24 mouse cellular contexts compared by ENCODE assay signal in genomic region chr4:55887581-55887980, GRCm38 (mm10).
A peak's percentile ranks its signal among the peaks of the same experiment; 100 is the strongest.
DNase-seq lines count a peak whose midpoint lies in the region; ATAC-seq lines count a peak whose summit lies in the region.
"Had no signal": no experiment of that assay in that cellular context is flagged by ENCODE, and none has a peak within 500 bp of the region (broad histone marks: within the 10 kb centered on the region; RNA-seq: fewer than 3 reads in every experiment).

No protein-coding gene starts in this region.

- no peak overlapping the region for H3K4me3 ChIP-seq in embryonic facial prominence, embryonic 14.5 days (ENCODE audit: low read depth, low read length)
- H3K4me3 ChIP-seq in embryonic facial prominence, embryonic 10.5 days, result no peak overlapping the region
- no peak overlapping the region for H3K4me3 ChIP-seq in heart, embryonic 10.5 days
- no peak overlapping the region for H3K4me3 ChIP-seq in heart, embryonic 12.5 days
- H3K4me3 ChIP-seq: embryonic facial prominence, embryonic 13.5 days; forebrain, embryonic 13.5 days; forebrain, embryonic 15.5 days had no signal

- no peak overlapping the region for H3K4me2 ChIP-seq in embryonic facial prominence, embryonic 14.5 days (ENCODE audit: low read depth, low read length)
- H3K4me2 ChIP-seq in heart, embryonic 12.5 days, result no peak overlapping the region
- H3K4me2 ChIP-seq: embryonic facial prominence, embryonic 13.5 days; forebrain, embryonic 13.5 days; forebrain, embryonic 15.5 days had no signal

- H3K27ac ChIP-seq in embryonic facial prominence, embryonic 14.5 days (replicated peaks; ENCODE audit: low read depth, low read length), result no peak overlapping the region
- no peak overlapping the region for H3K27ac ChIP-seq in embryonic facial prominence, embryonic 10.5 days (replicated peaks)
- H3K27ac ChIP-seq in heart, embryonic 10.5 days, result no peak overlapping the region
- no peak overlapping the region for H3K27ac ChIP-seq in heart, embryonic 12.5 days (ENCODE audit: poor library complexity, severe bottlenecking)
- H3K27ac ChIP-seq: embryonic facial prominence, embryonic 13.5 days; forebrain, embryonic 13.5 days; forebrain, embryonic 15.5 days had no signal

- H3K4me1 ChIP-seq in embryonic facial prominence, embryonic 14.5 days (ENCODE audit: control insufficient read depth, insufficient read depth, low read length), result no peaks in the 10 kb centered on the region
- no peaks in the 10 kb centered on the region for H3K4me1 ChIP-seq in embryonic facial prominence, embryonic 10.5 days
- no peaks in the 10 kb centered on the region for H3K4me1 ChIP-seq in heart, embryonic 10.5 days
- no peaks in the 10 kb centered on the region for H3K4me1 ChIP-seq in heart, embryonic 12.5 days (replicated peaks)
- H3K4me1 ChIP-seq: embryonic facial prominence, embryonic 13.5 days; forebrain, embryonic 13.5 days; forebrain, embryonic 15.5 days had no signal

- H3K9me3 ChIP-seq in embryonic facial prominence, embryonic 14.5 days (ENCODE audit: control insufficient read depth, low read length), result no peaks in the 10 kb centered on the region
- H3K9me3 ChIP-seq in embryonic facial prominence, embryonic 10.5 days, result no peaks in the 10 kb centered on the region
- no peaks in the 10 kb centered on the region for H3K9me3 ChIP-seq in heart, embryonic 10.5 days
- no peaks in the 10 kb centered on the region for H3K9me3 ChIP-seq in heart, embryonic 12.5 days (replicated peaks)
- H3K9me3 ChIP-seq: embryonic facial prominence, embryonic 13.5 days; forebrain, embryonic 13.5 days; forebrain, embryonic 15.5 days had no signal

- no peaks in the 10 kb centered on the region for H3K36me3 ChIP-seq in embryonic facial prominence, embryonic 14.5 days (ENCODE audit: control insufficient read depth, insufficient read depth, low read length)
- no peaks in the 10 kb centered on the region for H3K36me3 ChIP-seq in embryonic facial prominence, embryonic 10.5 days (replicated peaks)
- H3K36me3 ChIP-seq in heart, embryonic 10.5 days, result no peaks in the 10 kb centered on the region
- no peaks in the 10 kb centered on the region for H3K36me3 ChIP-seq in heart, embryonic 12.5 days
- H3K36me3 ChIP-seq: embryonic facial prominence, embryonic 13.5 days; forebrain, embryonic 15.5 days; G1E had no signal

- ATAC-seq in embryonic facial prominence, embryonic 14.5 days (ENCODE audit: low read depth), result no peak
- no peak for ATAC-seq in heart, embryonic 12.5 days (ENCODE audit: insufficient number of reproducible peaks, low FRiP score)
- ATAC-seq: activated CD4-positive, CD25-positive, alpha-beta regulatory T cell, adult 4 months; CD4-positive, CD25-positive, alpha-beta regulatory T cell, adult 4 months; forebrain, embryonic 13.5 days; forebrain, embryonic 15.5 days; forebrain, postnatal 0 days; Patski had no signal

- 58% methylated on average over 6 of the region's 6 CpGs for WGBS in embryonic facial prominence, embryonic 14.5 days
- 81% methylated on average over 6 of the region's 6 CpGs for WGBS in embryonic facial prominence, embryonic 10.5 days
- 82% methylated on average over 6 of the region's 6 CpGs for WGBS in heart, embryonic 10.5 days
- WGBS in heart, embryonic 12.5 days, result 78% methylated on average over 6 of the region's 6 CpGs

- H3K9ac ChIP-seq in embryonic facial prominence, embryonic 14.5 days (ENCODE audit: low read depth, low read length), result no peak overlapping the region
- no peak overlapping the region for H3K9ac ChIP-seq in heart, embryonic 12.5 days
- H3K9ac ChIP-seq: embryonic facial prominence, embryonic 13.5 days; forebrain, embryonic 13.5 days; forebrain, embryonic 15.5 days; forebrain, postnatal 0 days had no signal

- DNase-seq in embryonic facial prominence, embryonic 14.5 days (ENCODE audit: low spot score), result peak; percentile 59
- no peak for DNase-seq in embryonic facial prominence, embryonic 10.5 days (ENCODE audit: low spot score)
- peak; percentile 38 for DNase-seq in heart, embryonic 10.5 days (ENCODE audit: low spot score)
- peak; percentile 4 for DNase-seq in urinary bladder, postnatal 14 days (ENCODE audit: low spot score)
- no peak for DNase-seq in urinary bladder, postnatal 4 days (ENCODE audit: low spot score in 2 of 2)
- DNase-seq: adrenal gland, adult 8-10 months; adrenal gland, postnatal 14 days; adrenal gland, postnatal 36 days; B cell, adult 2 months; cerebellum, adult 11-12 months; cerebellum, adult 2 months; cerebellum, adult 9-10 months; cerebellum, postnatal 10 days; cerebellum, postnatal 25 days; forebrain, postnatal 0 days had no signal

- H3K27me3 ChIP-seq in embryonic facial prominence, embryonic 14.5 days (replicated peaks; ENCODE audit: control insufficient read depth, insufficient read depth, low read length), result no peaks in the 10 kb centered on the region
- H3K27me3 ChIP-seq in embryonic facial prominence, embryonic 10.5 days (replicated peaks; ENCODE audit: low read depth, poor library complexity, severe bottlenecking), result no peaks in the 10 kb centered on the region
- H3K27me3 ChIP-seq in heart, embryonic 10.5 days (ENCODE audit: insufficient read depth, poor library complexity, severe bottlenecking), result no peaks in the 10 kb centered on the region
- H3K27me3 ChIP-seq in heart, embryonic 12.5 days (replicated peaks), result no peaks in the 10 kb centered on the region
- H3K27me3 ChIP-seq: CH12.LX; embryonic facial prominence, embryonic 13.5 days; forebrain, embryonic 13.5 days; forebrain, embryonic 15.5 days; Patski had no signal

Comparison
In these comparisons a context has a peak if more than half of its experiments do, and no peak if none do; other contexts are left out.
1. DNase-seq: peak in embryonic facial prominence, embryonic 14.5 days (single experiment), heart, embryonic 10.5 days (single experiment) and urinary bladder, postnatal 14 days (single experiment); none in embryonic facial prominence, embryonic 10.5 days (single experiment) and urinary bladder, postnatal 4 days (0 of 2).